Mouse (Mus musculus) gastrocnemius, postnatal 10 days (tissue): ENCODE results near the gene Srsf1. TPM values are rescaled to one million over a fixed set of nuclear protein-coding genes. Genes with fewer than 3 reads are reported as not detected.

Experiments used
- DNase-seq: peaks from one replicate; pipeline ENCODE4 v3.0.0; 2021; ENCODE audit warnings: mixed read lengths
- total RNA-seq, 2 experiments: library from RNA; stranded (reverse); gene quantifications; 2 replicates each; pipeline ENCODE4 v1.2.3; 2021

Srsf1 gene
- total RNA-seq, 2 experiments from 2014 or later, result 89.5 to 128 TPM

GRCm38 (mm10) chr11:88071113-88071512, 23.9 kb downstream of the Srsf1 start:
- no peak for DNase-seq

GRCm38 (mm10) chr11:88073343-88073875, 26.2 kb downstream of the Srsf1 start:
- DNase-seq, result no peak

GRCm38 (mm10) chr11:88075701-88076100, 28.5 kb downstream of the Srsf1 start:
- no peak for DNase-seq

DNA sequence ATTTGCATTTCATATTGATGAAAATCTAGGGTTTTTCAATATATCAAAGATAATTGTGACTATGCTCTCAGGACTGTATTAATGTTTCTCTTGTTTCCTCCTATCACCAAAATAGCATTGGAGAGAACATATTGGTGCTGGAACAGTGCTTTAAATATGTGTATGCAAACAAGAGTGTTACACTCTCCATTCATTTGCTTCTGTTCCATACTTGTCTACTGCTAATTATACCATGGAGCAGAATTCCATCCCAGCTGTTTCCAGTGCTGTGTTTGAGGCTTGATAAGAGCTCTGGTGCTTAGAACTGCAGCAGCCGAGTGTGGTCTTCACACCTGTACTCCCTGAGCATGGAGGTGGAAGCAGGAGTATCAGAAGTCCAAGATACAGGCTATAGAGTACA, 29.2 kb downstream of the Srsf1 start:
- DNase-seq, result no peak

DNA sequence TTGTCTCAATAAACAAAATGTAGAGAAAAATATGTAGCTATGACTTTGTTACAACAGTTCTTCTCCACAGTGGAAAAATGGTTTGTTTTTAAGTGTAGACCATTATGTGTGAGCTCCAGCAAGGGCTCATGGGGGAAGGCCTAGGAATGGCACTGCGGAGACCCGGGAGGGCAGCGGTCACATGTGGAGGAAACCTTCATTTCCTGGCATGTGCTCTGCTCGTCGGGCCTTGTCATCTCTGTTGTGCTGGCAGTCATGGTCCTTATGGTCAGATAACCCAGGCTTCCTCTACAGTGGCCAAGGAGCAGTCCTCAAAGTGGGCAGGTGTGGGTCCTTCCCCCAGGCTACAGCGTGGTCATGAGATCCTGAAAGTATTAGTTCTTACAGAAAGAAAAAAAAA, 36.5 kb downstream of the Srsf1 start:
- no peak for DNase-seq

- DNase-seq, result peak; percentile 95
These were observed 39.8 kb downstream of the Srsf1 start for GRCm38 (mm10) chr11:88086737-88087627.

GRCm38 (mm10) chr11:88089150-88089549, 42.0 kb downstream of the Srsf1 start:
- no peak for DNase-seq

- no peak for DNase-seq
These were observed 43.1 kb downstream of the Srsf1 start for GRCm38 (mm10) chr11:88090293-88090692.

DNA sequence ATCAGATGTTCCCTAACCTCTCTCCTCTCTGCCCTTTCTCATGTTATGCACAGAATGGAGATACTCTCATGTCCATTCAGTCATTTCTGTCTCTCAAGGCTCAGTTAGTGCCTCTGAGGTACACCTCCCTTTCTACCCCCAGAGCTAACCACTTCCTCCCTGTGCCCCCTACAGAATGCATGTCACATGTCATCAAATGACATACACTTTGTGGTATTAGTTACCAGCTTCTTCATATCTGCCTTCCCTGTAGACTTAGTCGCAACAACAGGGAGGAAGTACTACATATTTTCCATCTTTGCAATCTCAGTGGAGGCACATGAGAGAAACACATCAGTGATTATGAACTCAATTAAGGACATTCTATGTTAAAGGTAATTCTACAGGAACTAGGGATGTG, 44.8 kb downstream of the Srsf1 start:
- no peak for DNase-seq

- DNase-seq, result no peak
These were observed 50.0 kb downstream of the Srsf1 start for GRCm38 (mm10) chr11:88097173-88097572.

- no peak for DNase-seq
These were observed 51.0 kb downstream of the Srsf1 start, which contains the start of gene Cuedc1 for GRCm38 (mm10) chr11:88098021-88098729. Gene Cuedc1, plus strand, starts transcription at chr11:88098058.

- DNase-seq, result peak; percentile 86
These were observed 51.8 kb downstream of the Srsf1 start for GRCm38 (mm10) chr11:88098787-88099598.

DNA sequence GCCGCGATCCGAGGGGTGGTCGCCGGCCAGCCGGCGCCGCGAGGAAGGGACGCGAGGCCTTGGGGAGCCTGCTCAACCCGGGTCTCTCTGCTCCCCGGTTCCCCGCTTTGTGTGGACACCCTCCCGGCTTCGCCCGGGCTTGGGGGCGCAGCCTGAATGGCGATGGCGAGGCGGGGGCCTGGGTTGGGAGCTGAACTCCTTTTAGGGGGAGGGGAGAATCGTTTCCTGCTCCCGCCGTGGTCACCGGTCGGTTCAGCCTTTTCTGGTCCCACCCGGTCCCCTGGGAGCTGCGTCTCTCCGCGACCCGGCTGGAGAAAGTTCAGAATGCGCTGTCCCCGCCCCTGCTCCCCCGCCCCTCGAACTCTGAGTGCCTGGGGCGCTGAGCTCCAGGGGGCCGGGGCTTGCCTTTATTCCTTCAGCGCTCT, 52.4 kb downstream of the Srsf1 start:
- peak; percentile 83 for DNase-seq

GRCm38 (mm10) chr11:88100170-88100569, 53.0 kb downstream of the Srsf1 start:
- DNase-seq, result no peak

Other genes with a start within 250 kb of the Srsf1 start
- not detected for gene Lpo, start 219.1 kb upstream of the Srsf1 start, total RNA-seq
- 1 to 10 TPM; 2.9 to 3.0 TPM for gene Mks1, start 194.2 kb upstream of the Srsf1 start, total RNA-seq
- under 1 TPM in 1 of 2 experiments, not detected in 1; 0.47 TPM for gene Epx, start 171.8 kb upstream of the Srsf1 start, total RNA-seq
- gene Olfr462, start 155.1 kb upstream of the Srsf1 start, total RNA-seq, result not detected
- not detected for gene Olfr463, start 150.0 kb upstream of the Srsf1 start, total RNA-seq
- not detected for gene Olfr464, start 126.4 kb upstream of the Srsf1 start, total RNA-seq
- gene Dynll2, start 59.8 kb upstream of the Srsf1 start, total RNA-seq, result 100 to 1,000 TPM; 122 to 139 TPM
- 10 to 100 TPM; 44.0 to 46.4 TPM for gene Vezf1, start 20.9 kb downstream of the Srsf1 start, total RNA-seq
- 10 to 100 TPM; 50.5 to 60.6 TPM for gene Cuedc1, start 50.7 kb downstream of the Srsf1 start, total RNA-seq
- 100 to 1,000 TPM; 121 to 133 TPM for gene Mrps23, start 157.0 kb downstream of the Srsf1 start, total RNA-seq
- gene Ccdc182, start 246.7 kb downstream of the Srsf1 start, total RNA-seq, result not detected